Mouse (Mus musculus): ENCODE measurements around the gene Eif2d.

DNA sequence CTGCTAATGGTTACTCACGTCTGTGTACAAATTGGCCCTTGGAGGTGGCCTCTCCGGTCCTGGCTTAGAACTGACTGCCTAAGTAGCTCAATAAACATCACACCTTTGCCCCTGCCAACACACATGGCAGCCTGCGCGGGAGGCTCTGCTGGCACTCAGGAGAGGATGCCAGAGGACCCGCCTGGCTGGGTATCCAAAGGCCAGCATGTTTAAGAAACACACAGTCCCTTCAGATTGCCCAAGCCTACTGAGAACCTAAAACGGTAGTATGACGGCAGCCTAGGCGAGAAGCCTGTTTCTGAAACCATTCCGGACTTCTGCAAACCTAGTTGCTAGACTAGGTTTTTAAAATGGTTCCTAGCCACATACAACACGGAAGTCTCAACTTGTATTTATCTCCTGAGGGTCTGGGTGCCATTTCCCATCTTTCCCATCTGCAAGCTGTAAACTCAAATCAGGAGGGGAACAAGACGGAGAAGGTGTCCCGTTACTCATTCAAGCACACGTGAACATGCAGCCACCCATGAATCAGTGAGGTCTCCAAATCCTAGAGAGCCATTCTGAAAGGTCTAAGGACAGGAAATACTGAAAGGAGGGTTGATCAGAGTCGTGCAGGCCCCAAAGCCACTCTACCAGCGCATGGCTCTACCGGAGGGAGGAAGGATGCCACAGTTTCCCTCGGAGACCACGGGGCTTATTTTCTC, 46.3 kb downstream of the Eif2d start:
- TF ChIP-seq CTCF (IDR thresholded peaks at IDR 0.05; ENCODE audit: insufficient read depth, low read depth, low read length): no peak
- TF ChIP-seq POLR2A (IDR thresholded peaks at IDR 0.05; ENCODE audit: insufficient read depth, low read depth, low read length): no peak
